Mouse (Mus musculus) heart, postnatal 0 days (tissue): ENCODE results near the gene Ints3. TPM values are rescaled to one million over a fixed set of nuclear protein-coding genes. Genes with fewer than 3 reads are reported as not detected.

ENCODE experiments used
- ATAC-seq: fragments of 200-750 bp; cut with Nextera tagmentation; 2 replicates; pipeline ENCODE4 v1.8.0; 2017; ENCODE audit warnings: low read depth, moderate number of reproducible peaks, moderate library complexity; ENCODE audit not compliant: insufficient read depth
- DNase-seq: peaks from one replicate; pipeline ENCODE4 v3.0.0-alpha.2; 2016; ENCODE audit warnings: low spot score
- H3K27ac ChIP-seq: fragments of 300-500 bp; sonication (generic); 2 replicates; pipeline ENCODE4 v1.5.1; 2014; ENCODE audit warnings: low read depth, mild to moderate bottlenecking
- H3K27me3 ChIP-seq: fragments of 300-500 bp; sonication (generic); 2 replicates; pipeline ENCODE4 v1.6.1; 2014; ENCODE audit warnings: low read length, mixed read lengths; ENCODE audit not compliant: control insufficient read depth, insufficient read depth
- H3K36me3 ChIP-seq: fragments of 300-500 bp; sonication (generic); replicated peaks from 2 replicates; pipeline ENCODE4 v1.6.1; 2014; ENCODE audit warnings: low read length, mixed read lengths; ENCODE audit not compliant: control insufficient read depth, insufficient read depth
- H3K4me1 ChIP-seq: fragments of 300-500 bp; sonication (generic); 2 replicates; pipeline ENCODE4 v1.6.1; 2014; ENCODE audit warnings: antibody characterized with exemption; ENCODE audit not compliant: control insufficient read depth, insufficient read depth
- H3K4me2 ChIP-seq: fragments of 300-500 bp; sonication (generic); 2 replicates; pipeline ENCODE4 v1.6.1; 2014; ENCODE audit warnings: low read depth, mild to moderate bottlenecking, low read length, moderate library complexity
- H3K4me3 ChIP-seq: fragments of 300-500 bp; sonication (generic); 2 replicates; pipeline ENCODE4 v1.5.1; 2014; ENCODE audit warnings: low read depth, low read length
- H3K9ac ChIP-seq: fragments of 300-500 bp; sonication (generic); replicated peaks from 2 replicates; pipeline ENCODE4 v1.6.1; 2014; ENCODE audit warnings: low read depth, low read length, mixed read lengths
- H3K9me3 ChIP-seq: fragments of 300-500 bp; sonication (generic); replicated peaks from 2 replicates; pipeline ENCODE4 v1.6.1; 2016; ENCODE audit warnings: low read length; ENCODE audit not compliant: control insufficient read depth
- CTCF ChIP-seq: IDR thresholded peaks from 2 replicates; pipeline ENCODE4 v1.5.1; 2016; ENCODE audit warnings: antibody characterized with exemption, control low read depth, low read depth
- EP300 ChIP-seq: IDR thresholded peaks from 2 replicates; pipeline ENCODE4 v1.6.1; 2016; ENCODE audit warnings: antibody characterized with exemption, low read depth
- WGBS: fragments of 180-500 bp; shearing (Covaris S2); extraction: QIAGEN DNeasy Blood & Tissue Kit; methylation state at CpG from one replicate; pipeline ENCODE4 v1.1.7; 2014; 5-methylcytosine and 5-hydroxymethylcytosine counted together
- polyA plus RNA-seq: library from polyadenylated mRNA; unstranded; fragments of >200 nt; fragmentation: Nextera tagmentation; extraction: Ambion mirVana; gene quantifications from 2 replicates; pipeline ENCODE4 v1.2.1, GENCODE M21; 2015
- total RNA-seq: library from RNA; depleted of rRNA; stranded (reverse); fragments of >200 nt; gene quantifications from 2 replicates; pipeline ENCODE4 v1.2.3, GENCODE M21; 2014; ENCODE audit warnings: low replicate concordance

The Ints3 gene
- total and polyA plus RNA-seq, 2 experiments from 2014 or later, result 7.8 to 26.1 TPM

DNA sequence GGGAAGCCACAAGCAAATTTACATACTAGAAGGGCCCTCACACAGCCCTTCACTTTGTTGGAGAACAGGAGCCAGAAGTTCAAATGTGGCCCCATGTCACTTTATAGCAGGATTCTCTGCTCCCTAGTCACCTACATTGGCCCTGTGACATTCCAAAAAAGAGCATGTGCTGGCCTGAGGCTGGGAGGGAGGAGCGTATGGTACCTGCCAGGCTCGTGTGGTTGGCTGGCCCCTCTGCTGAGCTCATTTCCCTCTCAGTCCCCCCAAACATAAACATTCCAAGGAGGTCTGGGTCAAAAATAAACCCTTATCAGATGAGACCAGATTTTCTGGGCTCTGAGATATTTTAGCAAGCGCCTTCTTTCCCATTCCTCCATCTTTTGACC is 20.4 kb downstream of the Ints3 start:
- H3K27ac ChIP-seq, result no peak overlapping the region
- DNase-seq, result no peak
- H3K27me3 ChIP-seq, result no peaks in the 10 kb centered on the region
- H3K4me2 ChIP-seq, result no peak overlapping the region
- no peak for ATAC-seq
- no peak overlapping the region for H3K9ac ChIP-seq
- H3K4me1 ChIP-seq, result no peaks in the 10 kb centered on the region
- H3K4me3 ChIP-seq, result no peak overlapping the region
- peaks cover 84% of the 10 kb centered on the region for H3K36me3 ChIP-seq
- 68% methylated on average over 3 of the region's 3 CpGs for WGBS
- TF ChIP-seq EP300 (no peak), CTCF (no peak)
- no peaks in the 10 kb centered on the region for H3K9me3 ChIP-seq

- no peak overlapping the region for H3K27ac ChIP-seq
- H3K9ac ChIP-seq, result no peak overlapping the region
- no peak overlapping the region for H3K4me3 ChIP-seq
- ATAC-seq (peak; percentile 70; the same call in 1 of the 2 replicates), DNase-seq (peak; percentile 34)
- H3K4me1 ChIP-seq, result no peaks in the 10 kb centered on the region
- TF ChIP-seq CTCF (peak; percentile 92), EP300 (no peak)
- 43% methylated on average over 5 of the region's 5 CpGs for whole genome bisulfite sequencing
- no peaks in the 10 kb centered on the region for H3K9me3 ChIP-seq
- peaks cover 84% of the 10 kb centered on the region for H3K36me3 ChIP-seq
- no peak overlapping the region for H3K4me2 ChIP-seq
- H3K27me3 ChIP-seq, result no peaks in the 10 kb centered on the region
Measured at GRCm38 (mm10) chr3:90412312-90413010, 21.0 kb downstream of the Ints3 start.

DNA sequence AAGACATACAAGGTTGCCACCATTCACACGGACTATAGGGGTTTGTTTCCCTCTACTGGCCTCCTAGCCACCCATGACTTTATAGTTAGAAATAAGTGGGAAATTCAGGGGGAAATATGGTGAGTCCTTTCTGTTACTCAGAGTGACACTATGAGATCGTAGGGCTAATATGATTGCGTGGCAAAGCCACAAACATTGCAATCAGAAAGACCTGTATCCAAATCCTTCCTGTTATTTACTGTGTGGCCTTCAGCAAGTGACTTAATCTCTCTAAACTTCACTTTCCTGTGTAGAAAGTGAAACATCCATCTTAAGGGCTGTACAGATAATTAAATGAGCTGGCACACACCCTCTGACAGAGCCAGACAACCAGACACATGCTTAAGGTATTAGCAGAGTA is 24.7 kb downstream of the Ints3 start:
- H3K9me3 ChIP-seq, result no peaks in the 10 kb centered on the region
- DNase-seq (no peak), ATAC-seq (no peak)
- WGBS, result 89% methylated on average over 3 of the region's 3 CpGs
- no peak overlapping the region for H3K9ac ChIP-seq
- no peaks in the 10 kb centered on the region for H3K4me1 ChIP-seq
- no peak overlapping the region for H3K4me2 ChIP-seq
- H3K27me3 ChIP-seq, result no peaks in the 10 kb centered on the region
- no peak overlapping the region for H3K4me3 ChIP-seq
- no peak for TF ChIP-seq EP300
- no peak for TF ChIP-seq CTCF
- H3K36me3 ChIP-seq, result peaks cover 84% of the 10 kb centered on the region
- no peak overlapping the region for H3K27ac ChIP-seq

GRCm38 (mm10) chr3:90406414-90406813 is 27.0 kb downstream of the Ints3 start:
- ATAC-seq, result no peak
- Histone ChIP-seq H3K4me1 (no peaks in the 10 kb centered on the region), H3K4me3 (no peak overlapping the region), H3K4me2 (no peak overlapping the region), H3K36me3 (peaks cover 97% of the 10 kb centered on the region), H3K9me3 (no peaks in the 10 kb centered on the region), H3K27ac (no peak overlapping the region), H3K27me3 (no peaks in the 10 kb centered on the region), H3K9ac (no peak overlapping the region)
- DNase-seq, result no peak
- 93% methylated on average over 5 of the region's 5 CpGs for WGBS
- TF ChIP-seq CTCF, result no peak

GRCm38 (mm10) chr3:90404609-90405008 is 28.8 kb downstream of the Ints3 start:
- Histone ChIP-seq H3K9ac (no peak overlapping the region), H3K9me3 (no peaks in the 10 kb centered on the region), H3K36me3 (peaks cover 100% of the 10 kb centered on the region), H3K4me3 (no peak overlapping the region), H3K4me1 (no peaks in the 10 kb centered on the region), H3K27ac (no peak overlapping the region), H3K4me2 (no peak overlapping the region), H3K27me3 (no peaks in the 10 kb centered on the region)
- ATAC-seq (no peak), DNase-seq (no peak)
- TF ChIP-seq EP300, result no peak
- no peak for TF ChIP-seq CTCF
- 72% methylated on average over 4 of the region's 4 CpGs for WGBS

GRCm38 (mm10) chr3:90404121-90404520 is 29.3 kb downstream of the Ints3 start:
- no peaks in the 10 kb centered on the region for H3K27me3 ChIP-seq
- H3K4me2 ChIP-seq, result no peak overlapping the region
- DNase-seq, result no peak
- H3K27ac ChIP-seq, result no peak overlapping the region
- H3K4me3 ChIP-seq, result no peak overlapping the region
- no peak for ATAC-seq
- H3K9me3 ChIP-seq, result no peaks in the 10 kb centered on the region
- no peaks in the 10 kb centered on the region for H3K4me1 ChIP-seq
- no peak overlapping the region for H3K9ac ChIP-seq
- TF ChIP-seq CTCF (no peak), EP300 (no peak)
- 80% methylated on average over 3 of the region's 3 CpGs for WGBS
- peaks cover 100% of the 10 kb centered on the region for H3K36me3 ChIP-seq
